Mouse (Mus musculus): ENCODE data around the gene Serpina1f. TPM values are rescaled to one million over a fixed set of nuclear protein-coding genes. Genes with fewer than 3 reads are reported as not detected.
A peak's percentile ranks its signal among the peaks of the same experiment; 100 is the strongest.

The Serpina1f gene
- polyA plus RNA-seq, 1 experiment: not detected

DNA sequence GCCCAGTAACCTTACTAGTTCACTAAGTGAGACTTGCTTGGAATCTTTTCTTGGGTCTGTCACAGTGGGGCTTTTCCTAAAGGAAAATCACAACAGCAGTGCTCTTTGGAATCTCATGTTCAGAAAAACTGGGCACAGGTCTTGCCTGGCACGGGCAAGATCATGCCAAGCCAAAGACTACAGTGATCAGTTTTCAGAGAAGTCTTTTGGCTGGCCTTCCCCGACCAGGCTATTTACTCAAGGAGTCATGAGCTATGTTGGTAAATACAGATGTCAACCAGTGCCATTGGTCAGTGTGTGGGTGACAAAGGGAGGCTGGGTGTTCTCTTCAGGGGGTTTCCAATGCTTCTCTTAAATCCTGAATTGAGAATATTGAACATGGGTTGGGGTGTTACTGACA lies 36.2 kb downstream of the Serpina1f start:
- H3K36me3 ChIP-seq (ENCODE audit: control insufficient read depth, insufficient read depth): no peaks in the 10 kb centered on the region
- H3ac ChIP-seq (ENCODE audit: control insufficient read depth, insufficient read length, low read depth): no peak overlapping the region
- H3K79me3 ChIP-seq (ENCODE audit: low read depth): no peaks in the 10 kb centered on the region
- H3K27me3 ChIP-seq (ENCODE audit: control insufficient read depth, insufficient read depth, insufficient read length): no peaks in the 10 kb centered on the region
- H3K4me3 ChIP-seq (ENCODE audit: insufficient read depth, poor library complexity, severe bottlenecking): no peak overlapping the region
- TF ChIP-seq MAX (IDR thresholded peaks at IDR 0.05) (no peak), MYOG (IDR thresholded peaks at IDR 0.05; ENCODE audit: control insufficient read depth, extremely low read depth, insufficient read length) (no peak), FOSL1 (IDR thresholded peaks at IDR 0.05; ENCODE audit: insufficient read depth, low read length, poor library complexity, severe bottlenecking) (no peak), MYOD1 (IDR thresholded peaks at IDR 0.05; ENCODE audit: control insufficient read depth, insufficient read length, low read depth) (no peak), USF1 (IDR thresholded peaks at IDR 0.05; ENCODE audit: low read depth) (no peak), CTCF (IDR thresholded peaks at IDR 0.05; ENCODE audit: control insufficient read depth, insufficient read depth, insufficient read length) (no peak), CEBPB (IDR thresholded peaks at IDR 0.05; ENCODE audit: low read depth) (no peak)
- H3K79me2 ChIP-seq (ENCODE audit: control insufficient read depth, insufficient read depth): no peaks in the 10 kb centered on the region

DNA sequence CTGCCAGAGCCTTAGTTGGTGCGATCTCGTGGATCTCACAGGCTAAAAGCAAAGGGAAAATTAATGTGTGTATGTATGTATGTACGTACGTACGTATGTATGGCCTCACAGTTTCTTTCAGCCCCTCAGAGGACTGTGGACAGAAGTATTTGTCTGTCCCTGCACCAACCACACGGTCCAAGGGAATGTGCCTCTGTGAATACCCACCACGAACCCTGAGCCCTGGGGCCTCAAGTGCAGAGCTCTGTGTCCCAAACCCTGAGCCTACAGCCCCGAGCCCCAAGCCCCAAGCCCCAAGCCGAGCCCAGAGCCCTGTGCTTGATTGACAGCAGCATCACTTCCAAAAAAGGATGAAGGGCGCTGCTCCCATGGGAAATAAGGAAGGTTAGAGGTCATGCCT lies 37.3 kb downstream of the Serpina1f start:
- Histone ChIP-seq H3K79me3 (ENCODE audit: low read depth) (no peaks in the 10 kb centered on the region), H3K4me3 (ENCODE audit: insufficient read depth, poor library complexity, severe bottlenecking) (no peak overlapping the region), H3K27me3 (ENCODE audit: control insufficient read depth, insufficient read depth, insufficient read length) (no peaks in the 10 kb centered on the region), H3K79me2 (ENCODE audit: control insufficient read depth, insufficient read depth) (no peaks in the 10 kb centered on the region), H3K36me3 (ENCODE audit: control insufficient read depth, insufficient read depth) (no peaks in the 10 kb centered on the region), H3ac (ENCODE audit: control insufficient read depth, insufficient read length, low read depth) (no peak overlapping the region)
- TF ChIP-seq MYOG (IDR thresholded peaks at IDR 0.05; ENCODE audit: control insufficient read depth, extremely low read depth, insufficient read length) (no peak), CTCF (IDR thresholded peaks at IDR 0.05; ENCODE audit: control insufficient read depth, insufficient read depth, insufficient read length) (no peak), CEBPB (IDR thresholded peaks at IDR 0.05; ENCODE audit: low read depth) (no peak), MYOD1 (IDR thresholded peaks at IDR 0.05; ENCODE audit: control insufficient read depth, insufficient read length, low read depth) (no peak), FOSL1 (IDR thresholded peaks at IDR 0.05; ENCODE audit: insufficient read depth, low read length, poor library complexity, severe bottlenecking) (no peak), MAX (IDR thresholded peaks at IDR 0.05) (no peak), USF1 (IDR thresholded peaks at IDR 0.05; ENCODE audit: low read depth) (no peak)

DNA sequence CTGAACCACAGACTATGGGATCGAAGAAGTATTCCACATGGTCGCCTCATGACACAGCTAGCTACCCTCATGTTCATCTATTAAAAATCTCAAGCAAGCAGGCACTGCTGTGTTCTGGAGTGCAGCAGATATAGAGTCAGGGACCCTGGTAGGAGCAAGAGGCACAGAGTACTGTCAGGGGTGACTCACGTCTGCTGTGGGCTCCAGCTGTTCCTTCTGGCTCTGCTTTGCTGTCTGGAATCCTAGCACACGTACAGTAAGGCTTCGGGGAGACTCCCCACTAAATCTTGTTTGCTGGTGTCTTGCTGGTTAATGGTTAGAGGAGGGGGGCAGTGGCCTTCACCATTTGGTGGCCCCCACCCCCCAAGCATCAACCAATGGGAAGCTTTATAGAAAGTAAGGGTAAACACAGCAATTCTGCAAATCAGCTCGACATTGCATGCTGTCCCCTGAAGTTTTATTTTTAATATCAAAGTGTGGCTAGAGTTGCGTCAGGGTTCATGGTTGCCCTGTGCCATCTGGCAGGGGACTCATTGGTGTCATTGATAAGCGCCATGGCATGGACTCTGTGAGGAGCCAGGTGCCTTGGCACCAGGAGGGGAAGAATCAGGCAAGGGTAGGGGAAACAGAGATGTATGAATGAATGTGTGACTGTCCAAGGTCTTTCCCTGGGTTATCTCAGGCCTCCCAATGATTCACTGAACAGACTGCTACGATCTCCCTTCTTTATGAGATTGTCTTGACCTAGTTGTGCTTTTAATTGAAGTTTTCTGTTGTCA lies 38.3 kb downstream of the Serpina1f start, which contains the start of gene Serpina6:
TSS of gene Serpina6 (minus strand) at position 365 of the 779 bp plus-strand sequence.
- H3K79me3 ChIP-seq (ENCODE audit: low read depth): no peaks in the 10 kb centered on the region
- no peak within 1 kb of the TSS for H3ac ChIP-seq (ENCODE audit: control insufficient read depth, insufficient read length, low read depth)
- no peaks in the 10 kb centered on the region for H3K79me2 ChIP-seq (ENCODE audit: control insufficient read depth, insufficient read depth)
- no peak within 1 kb of the TSS for H3K4me3 ChIP-seq (ENCODE audit: insufficient read depth, poor library complexity, severe bottlenecking)
- TF ChIP-seq MAX (IDR thresholded peaks at IDR 0.05): no peak
- no peak for TF ChIP-seq FOSL1 (IDR thresholded peaks at IDR 0.05; ENCODE audit: insufficient read depth, low read length, poor library complexity, severe bottlenecking)
- peak; percentile 81 for TF ChIP-seq MYOD1 (IDR thresholded peaks at IDR 0.05; ENCODE audit: control insufficient read depth, insufficient read length, low read depth)
- H3K27me3 ChIP-seq (ENCODE audit: control insufficient read depth, insufficient read depth, insufficient read length): no peaks in the 10 kb centered on the region
- H3K36me3 ChIP-seq (ENCODE audit: control insufficient read depth, insufficient read depth): no peaks in the 10 kb centered on the region

DNA sequence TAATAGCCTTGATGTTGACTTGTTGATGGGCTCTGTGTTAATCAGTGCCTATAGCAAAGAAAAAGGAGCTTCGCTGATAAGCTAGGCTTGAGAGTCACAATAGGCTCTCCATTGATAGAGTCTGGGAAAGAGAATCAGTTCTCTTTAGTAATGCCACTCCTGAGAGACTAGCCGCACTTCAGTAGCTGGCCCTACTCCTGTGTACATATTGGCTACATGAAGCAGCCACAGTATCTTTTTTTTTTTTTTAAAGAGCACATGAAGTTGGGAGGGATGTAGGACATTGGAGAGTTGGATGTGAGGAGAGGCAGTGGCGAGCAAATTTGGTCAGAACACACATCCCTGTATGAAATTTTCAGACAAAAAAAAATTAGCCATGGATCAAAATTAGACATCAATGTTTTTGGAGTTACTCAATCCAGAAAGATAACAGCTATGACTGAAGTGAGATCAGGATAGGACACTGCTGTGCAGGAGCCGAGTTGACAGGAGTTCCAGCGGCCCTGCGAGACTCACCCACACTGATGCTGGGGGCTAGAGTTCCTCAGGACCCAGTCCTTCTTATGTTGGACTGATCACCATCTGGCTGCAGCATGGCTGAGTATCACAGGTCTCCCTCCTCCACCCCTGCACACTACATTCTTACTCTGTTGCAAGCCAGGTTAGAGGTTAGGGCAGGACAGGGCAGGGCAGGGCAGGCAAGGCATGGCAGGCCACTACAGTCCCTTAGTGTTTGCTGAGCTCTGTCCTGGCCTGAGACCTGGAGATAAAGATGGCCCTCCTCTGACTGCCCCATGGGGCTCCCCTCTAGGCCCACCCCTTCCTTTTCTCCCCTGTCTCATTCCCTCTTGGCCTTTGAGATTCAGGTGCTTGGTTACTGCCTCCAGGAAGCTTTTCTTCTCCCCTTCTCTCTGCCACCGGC lies 39.9 kb downstream of the Serpina1f start:
- no peaks in the 10 kb centered on the region for H3K79me3 ChIP-seq (ENCODE audit: low read depth)
- H3K4me3 ChIP-seq (ENCODE audit: insufficient read depth, poor library complexity, severe bottlenecking): no peak overlapping the region
- TF ChIP-seq USF1 (IDR thresholded peaks at IDR 0.05; ENCODE audit: low read depth) (no peak), CTCF (IDR thresholded peaks at IDR 0.05; ENCODE audit: control insufficient read depth, insufficient read depth, insufficient read length) (no peak), MAX (IDR thresholded peaks at IDR 0.05) (no peak), CEBPB (IDR thresholded peaks at IDR 0.05; ENCODE audit: low read depth) (no peak), MYOD1 (IDR thresholded peaks at IDR 0.05; ENCODE audit: control insufficient read depth, insufficient read length, low read depth) (no peak), FOSL1 (IDR thresholded peaks at IDR 0.05; ENCODE audit: insufficient read depth, low read length, poor library complexity, severe bottlenecking) (no peak), MYOG (IDR thresholded peaks at IDR 0.05; ENCODE audit: control insufficient read depth, extremely low read depth, insufficient read length) (no peak)
- no peaks in the 10 kb centered on the region for H3K36me3 ChIP-seq (ENCODE audit: control insufficient read depth, insufficient read depth)
- H3K79me2 ChIP-seq (ENCODE audit: control insufficient read depth, insufficient read depth): no peaks in the 10 kb centered on the region
- H3K27me3 ChIP-seq (ENCODE audit: control insufficient read depth, insufficient read depth, insufficient read length): no peaks in the 10 kb centered on the region
- no peak overlapping the region for H3ac ChIP-seq (ENCODE audit: control insufficient read depth, insufficient read length, low read depth)

DNA sequence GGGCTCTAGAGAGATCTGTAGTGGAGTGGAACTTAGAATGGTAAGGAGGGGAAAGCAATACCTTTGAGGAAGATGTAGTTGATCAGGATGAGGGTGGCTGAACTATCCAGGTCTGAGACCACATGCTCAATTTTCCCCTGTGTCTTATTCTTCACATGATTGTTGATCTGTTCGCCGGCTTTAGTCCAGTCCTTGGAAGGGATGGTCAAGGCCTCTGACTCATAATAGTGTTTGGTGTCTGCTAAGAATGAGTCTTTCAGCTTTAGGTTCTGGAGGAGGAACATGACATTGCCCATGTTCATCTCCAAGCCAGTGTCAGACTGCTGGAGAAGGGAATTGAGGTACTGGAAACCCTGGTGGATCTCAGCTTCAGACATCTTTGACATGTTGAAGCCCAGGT lies 41.5 kb downstream of the Serpina1f start:
- Histone ChIP-seq H3K79me3 (ENCODE audit: low read depth) (no peaks in the 10 kb centered on the region), H3K27me3 (ENCODE audit: control insufficient read depth, insufficient read depth, insufficient read length) (no peaks in the 10 kb centered on the region), H3K36me3 (ENCODE audit: control insufficient read depth, insufficient read depth) (no peaks in the 10 kb centered on the region), H3K4me3 (ENCODE audit: insufficient read depth, poor library complexity, severe bottlenecking) (no peak overlapping the region), H3K79me2 (ENCODE audit: control insufficient read depth, insufficient read depth) (no peaks in the 10 kb centered on the region), H3ac (ENCODE audit: control insufficient read depth, insufficient read length, low read depth) (no peak overlapping the region)
- TF ChIP-seq CTCF (IDR thresholded peaks at IDR 0.05; ENCODE audit: control insufficient read depth, insufficient read depth, insufficient read length): no peak
- TF ChIP-seq MYOG (IDR thresholded peaks at IDR 0.05; ENCODE audit: control insufficient read depth, extremely low read depth, insufficient read length): no peak
- TF ChIP-seq FOSL1 (IDR thresholded peaks at IDR 0.05; ENCODE audit: insufficient read depth, low read length, poor library complexity, severe bottlenecking): no peak
- TF ChIP-seq MYOD1 (IDR thresholded peaks at IDR 0.05; ENCODE audit: control insufficient read depth, insufficient read length, low read depth): no peak
- no peak for TF ChIP-seq USF1 (IDR thresholded peaks at IDR 0.05; ENCODE audit: low read depth)
